Mouse (Mus musculus) CH12.LX (cell line): Measurements from ENCODE around the gene Axdnd1.
"Not testable (repeated sequence)": the region's sequence is repeated elsewhere in the genome, so short reads cannot be mapped to it uniquely, and the experiment has no call there.

Source experiments
- CTCF ChIP-seq, 2 experiments: IDR thresholded peaks in 1 of 2; conservative IDR thresholded peaks in 1 of 2; 2 replicates each; pipeline ENCODE4 v1.5.1; 2011 to 2012; ENCODE audit warnings: low read depth in 2 of 2, low read length in 2 of 2, improper control_type of control experiment in 1 of 2, inconsistent platforms in 1 of 2, mild to moderate bottlenecking in 1 of 2, moderate library complexity in 1 of 2
- EP300 ChIP-seq: IDR thresholded peaks from 2 replicates; pipeline ENCODE4 v1.6.1; 2011; ENCODE audit warnings: low read length, improper control_type of control experiment
- HCFC1 ChIP-seq: IDR thresholded peaks from 2 replicates; pipeline ENCODE4 v1.6.1; 2012; ENCODE audit warnings: low read depth, mild to moderate bottlenecking, inconsistent platforms, low read length, improper control_type of control experiment
- MAX ChIP-seq: IDR thresholded peaks from 2 replicates; pipeline ENCODE4 v1.6.1; 2011; ENCODE audit warnings: low read length, improper control_type of control experiment
- MXI1 ChIP-seq: IDR thresholded peaks from 2 replicates; pipeline ENCODE4 v1.6.1; 2011; ENCODE audit warnings: mild to moderate bottlenecking, low read depth, low read length, improper control_type of control experiment
- NRF1 ChIP-seq: IDR thresholded peaks from 2 replicates; pipeline ENCODE4 v1.6.1; 2014; ENCODE audit warnings: low read depth, mild to moderate bottlenecking, inconsistent platforms, low read length, improper control_type of control experiment, moderate library complexity
- POLR2A ChIP-seq: IDR thresholded peaks from 2 replicates; pipeline ENCODE4 v1.6.1; 2011; ENCODE audit warnings: low read depth, mild to moderate bottlenecking, improper control_type of control experiment, low read length
- TBP ChIP-seq: conservative IDR thresholded peaks from 2 replicates; pipeline ENCODE4 v1.6.1; 2011; ENCODE audit warnings: low read depth, low read length, improper control_type of control experiment
- ZNF384 ChIP-seq: IDR thresholded peaks from 2 replicates; pipeline ENCODE4 v1.6.1; 2012; ENCODE audit warnings: low read depth, low read length, improper control_type of control experiment, inconsistent platforms

GRCm38 (mm10) chr1:156289222-156289587, 131.8 kb downstream of the Axdnd1 start:
- not testable (repeated sequence) for TF ChIP-seq EP300; CTCF (conservative IDR thresholded peaks at IDR 0.05 in 1 of 2, IDR thresholded peaks at IDR 0.05 in 1 of 2; ENCODE audit: low read depth in 2 of 2, low read length in 2 of 2); POLR2A; ZNF384; MXI1; TBP; HCFC1; MAX; NRF1
